Mouse (Mus musculus) activated CD4-positive, CD25-positive, alpha-beta regulatory T cell, adult 9 weeks (primary cell): ENCODE results near the gene Sbno1. TPM values are rescaled to one million over a fixed set of nuclear protein-coding genes. Genes with fewer than 3 reads are reported as not detected.

Experiments
- polyA plus RNA-seq: library from polyadenylated mRNA; unstranded; fragments of 100-300 nt; shearing (Covaris generic); gene quantifications from one replicate; pipeline ENCODE4 v1.2.1, GENCODE M21; 2017

Sbno1 gene
- 132 TPM for polyA plus RNA-seq

GRCm38 (mm10) chr5:124425412-124426259 lies at the start of gene Sbno1:
Sbno1 (minus strand) TSS chr5:124426001.

GRCm38 (mm10) chr5:124439447-124440093 lies 13.8 kb upstream of the Sbno1 start, which contains the start of gene Kmt5a:
Kmt5a (plus strand) TSS chr5:124439930.

GRCm38 (mm10) chr5:124362982-124363381 lies 62.8 kb downstream of the Sbno1 start, which contains the start of gene Cdk2ap1:
Cdk2ap1 (minus strand) TSS chr5:124363082.

GRCm38 (mm10) chr5:124327510-124328364 lies 98.1 kb downstream of the Sbno1 start, which contains the start of the genes Mphosph9 and 2810006K23Rik:
Mphosph9 (minus strand) TSS chr5:124327972.
2810006K23Rik (plus strand) TSS chr5:124328089.

Other genes with a start within 250 kb of the Sbno1 start
- gene Pitpnm2, start 176.2 kb downstream of the Sbno1 start, polyA plus RNA-seq: 9.1 TPM
- gene Mphosph9, start 98.0 kb downstream of the Sbno1 start, polyA plus RNA-seq: 20.7 TPM
- 15.4 TPM for gene 2810006K23Rik, start 97.9 kb downstream of the Sbno1 start, polyA plus RNA-seq
- gene Cdk2ap1, start 62.9 kb downstream of the Sbno1 start, polyA plus RNA-seq: 8.0 TPM
- 11.6 TPM for gene Kmt5a, start 13.9 kb upstream of the Sbno1 start, polyA plus RNA-seq
- 117 TPM for gene Rilpl2, start 52.4 kb upstream of the Sbno1 start, polyA plus RNA-seq
- 7.0 TPM for gene Snrnp35, start 57.1 kb upstream of the Sbno1 start, polyA plus RNA-seq
- gene Rilpl1, start 105.4 kb upstream of the Sbno1 start, polyA plus RNA-seq: 1.6 TPM
- gene Tmed2, start 114.7 kb upstream of the Sbno1 start, polyA plus RNA-seq: 51.7 TPM
- 25.2 TPM for gene Ddx55, start 126.9 kb upstream of the Sbno1 start, polyA plus RNA-seq
- gene Eif2b1, start 153.1 kb upstream of the Sbno1 start, polyA plus RNA-seq: 43.4 TPM
- gene Gtf2h3, start 153.1 kb upstream of the Sbno1 start, polyA plus RNA-seq: 55.4 TPM
- 73.6 TPM for gene Atp6v0a2, start 202.6 kb upstream of the Sbno1 start, polyA plus RNA-seq